Mouse (Mus musculus): ENCODE measurements around the gene Ccr1.

DNA sequence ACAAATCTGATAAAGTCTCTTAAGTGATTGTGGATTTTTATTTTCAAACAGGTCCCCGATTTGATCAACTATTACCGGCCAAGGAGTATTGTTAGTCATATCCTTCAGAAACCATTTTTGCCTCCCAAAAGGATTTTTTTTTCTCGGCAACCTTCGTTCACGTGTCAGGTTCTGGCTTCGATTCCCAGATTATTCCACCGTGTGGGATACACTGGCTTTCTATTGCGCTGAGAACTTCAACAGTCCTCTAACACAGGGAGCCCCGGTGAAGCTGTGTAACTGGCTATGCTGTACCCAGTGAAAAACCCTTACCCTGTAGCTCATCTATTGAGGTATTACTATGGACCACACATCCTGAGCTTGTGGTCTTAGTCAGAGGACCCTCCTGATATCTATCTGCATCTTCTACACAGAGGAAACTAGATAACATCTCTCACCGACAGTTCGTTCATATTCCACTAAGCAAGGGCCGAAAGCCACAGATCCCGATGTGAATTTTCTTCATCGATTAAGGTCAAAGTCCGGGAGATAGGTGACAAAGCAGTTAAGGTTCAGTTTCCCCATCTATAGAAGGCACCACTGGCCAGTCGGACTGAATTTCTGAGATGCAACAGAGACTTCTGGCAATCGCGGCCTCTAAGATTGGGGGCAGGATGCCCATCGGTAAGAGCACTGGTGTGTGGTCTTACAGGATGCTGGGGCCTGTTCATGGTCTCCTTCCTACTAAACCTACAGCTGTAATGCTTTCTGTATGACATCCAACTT is 35.4 kb downstream of the Ccr1 start:
- TF ChIP-seq GATA1 (IDR thresholded peaks at IDR 0.05; ENCODE audit: low read length) = no peak
- TF ChIP-seq TAL1 (IDR thresholded peaks at IDR 0.05; ENCODE audit: low read length) = no peak
